Mouse (Mus musculus): ENCODE data around the gene Hoxc6.

The Hoxc6 gene

DNA sequence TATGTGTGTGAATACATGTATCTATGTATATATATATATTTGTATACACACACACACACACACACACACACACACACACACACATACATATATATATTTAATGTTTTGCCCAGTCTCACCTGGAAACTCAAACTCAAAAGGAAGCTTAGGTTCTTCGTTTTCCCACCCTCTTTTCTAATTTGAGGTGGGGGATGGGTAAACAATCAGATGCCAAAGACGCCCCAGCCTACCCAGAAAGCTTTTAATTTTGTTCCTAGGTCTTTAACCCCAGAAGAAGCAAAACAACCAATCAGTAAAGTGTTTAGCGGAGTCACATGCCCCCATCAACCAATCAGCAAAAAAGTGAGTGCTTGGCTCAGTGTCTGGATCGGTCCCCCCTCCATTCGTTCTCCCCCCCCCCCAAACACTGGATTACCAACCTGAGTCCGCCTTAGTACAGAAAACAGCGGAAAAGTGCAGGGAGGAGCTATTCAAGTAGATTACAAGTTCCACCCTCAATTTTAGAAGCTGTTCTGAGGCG, 22.9 kb downstream of the Hoxc6 start:
- in situ Hi-C loops (cut with MboI; ENCODE audit: low pct_unique_long_range_greater_than_20kb in 1 of 2, low sequenced_read_pairs in 2 of 2, unreplicated experiment in 1 of 2): loop anchor here in 1 of 2 experiments (25.0 kb wide), 1 partner anchor 291 kb away; the partner anchor contains the start of gene Gpr84

DNA sequence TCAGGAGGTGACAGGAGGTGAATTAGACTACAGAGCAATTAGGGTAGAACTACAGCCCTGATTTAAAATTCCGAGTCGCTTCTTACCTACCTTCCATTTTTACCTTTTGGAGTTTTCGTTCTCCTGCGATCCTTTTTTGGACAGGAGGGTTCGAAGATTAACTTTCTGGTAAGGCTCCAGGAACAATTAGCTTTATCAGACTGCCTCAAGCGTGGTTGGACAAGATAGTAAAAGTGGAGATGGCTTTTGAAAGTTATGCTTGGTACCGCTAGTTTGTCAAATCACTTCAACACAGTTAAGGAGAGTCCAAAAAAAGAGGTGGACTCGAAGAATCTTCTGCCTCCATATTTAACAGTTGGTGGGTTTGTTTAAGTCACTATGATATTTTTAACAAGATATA, 23.5 kb downstream of the Hoxc6 start:
- in situ Hi-C loops (cut with MboI; ENCODE audit: low pct_unique_long_range_greater_than_20kb in 1 of 2, low sequenced_read_pairs in 2 of 2, unreplicated experiment in 1 of 2): loop anchor here in 1 of 2 experiments (25.0 kb wide), 1 partner anchor 291 kb away; the partner anchor contains the start of gene Gpr84

DNA sequence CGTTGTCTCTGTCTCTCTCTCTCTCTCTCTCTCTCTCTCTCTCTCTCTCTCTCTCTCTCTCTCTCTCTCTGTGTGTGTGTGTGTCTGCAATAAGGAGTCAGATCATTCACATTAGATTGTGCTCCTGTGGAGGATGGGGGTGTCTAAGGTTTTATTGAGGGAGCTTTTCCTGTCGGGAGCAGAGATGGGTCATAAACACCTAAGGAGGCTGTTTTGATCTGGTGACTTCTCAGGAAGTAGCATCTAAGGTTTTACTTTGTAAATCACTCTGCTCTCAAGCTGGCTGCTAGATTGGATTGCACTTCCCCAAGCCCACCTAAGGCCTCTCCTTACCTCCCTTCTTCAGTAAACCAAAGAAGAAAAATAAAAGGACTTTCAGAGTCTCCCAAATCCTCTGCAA, 26.1 kb downstream of the Hoxc6 start:
- in situ Hi-C loops (cut with MboI; ENCODE audit: low pct_unique_long_range_greater_than_20kb in 1 of 2, low sequenced_read_pairs in 2 of 2, unreplicated experiment in 1 of 2): loop anchor here in 1 of 2 experiments (25.0 kb wide), 1 partner anchor 288 kb away; the partner anchor contains the start of gene Gpr84

DNA sequence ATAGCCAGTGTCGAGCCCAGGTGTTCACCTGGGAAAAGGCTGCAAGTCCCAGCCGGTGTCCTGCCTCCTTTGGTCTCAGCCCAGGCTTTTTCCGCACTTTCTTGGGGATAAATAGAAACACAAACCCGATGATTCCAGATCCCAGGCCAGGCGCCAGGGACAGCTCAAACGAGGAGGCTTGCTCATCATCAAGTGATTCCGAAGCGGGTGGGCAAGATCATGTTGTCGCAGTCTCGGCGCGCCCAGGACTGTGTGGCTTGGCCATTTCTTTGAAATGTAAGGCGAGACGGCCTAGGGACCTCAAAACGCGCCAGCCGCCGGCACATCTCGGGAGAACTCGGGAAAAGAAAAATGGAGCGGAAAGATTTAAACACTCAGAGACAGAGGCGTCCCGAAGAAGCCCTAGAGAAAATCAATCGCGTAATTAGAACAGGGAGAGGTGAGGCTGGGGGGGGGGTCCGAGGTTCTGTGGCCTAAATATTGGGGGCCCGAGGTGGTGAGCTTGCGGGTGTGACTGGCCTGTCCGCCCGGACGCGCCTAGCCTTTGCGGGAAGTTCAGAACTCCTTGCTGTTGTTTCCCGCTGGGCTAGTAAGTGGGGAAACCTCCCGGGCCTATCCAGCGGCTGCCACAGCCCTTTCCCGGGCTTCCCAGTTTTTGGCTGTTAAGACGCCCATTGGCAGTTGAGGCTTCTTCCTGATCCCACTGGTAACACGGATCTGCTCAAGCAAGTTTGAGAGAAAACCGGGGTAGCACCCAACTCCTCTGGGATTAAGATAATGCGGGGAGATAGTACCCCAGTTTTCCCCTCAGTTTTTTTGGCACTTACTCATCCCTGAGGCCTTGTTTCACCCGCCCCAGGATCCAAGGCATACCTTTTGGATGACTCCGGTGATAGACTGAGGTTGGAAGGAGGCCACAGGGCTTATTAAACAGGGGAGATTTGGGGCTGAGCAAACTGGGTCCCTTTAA, 29.5 kb downstream of the Hoxc6 start:
- in situ Hi-C loops (cut with MboI; ENCODE audit: low pct_unique_long_range_greater_than_20kb in 1 of 2, low sequenced_read_pairs in 2 of 2, unreplicated experiment in 1 of 2): no loop called here

DNA sequence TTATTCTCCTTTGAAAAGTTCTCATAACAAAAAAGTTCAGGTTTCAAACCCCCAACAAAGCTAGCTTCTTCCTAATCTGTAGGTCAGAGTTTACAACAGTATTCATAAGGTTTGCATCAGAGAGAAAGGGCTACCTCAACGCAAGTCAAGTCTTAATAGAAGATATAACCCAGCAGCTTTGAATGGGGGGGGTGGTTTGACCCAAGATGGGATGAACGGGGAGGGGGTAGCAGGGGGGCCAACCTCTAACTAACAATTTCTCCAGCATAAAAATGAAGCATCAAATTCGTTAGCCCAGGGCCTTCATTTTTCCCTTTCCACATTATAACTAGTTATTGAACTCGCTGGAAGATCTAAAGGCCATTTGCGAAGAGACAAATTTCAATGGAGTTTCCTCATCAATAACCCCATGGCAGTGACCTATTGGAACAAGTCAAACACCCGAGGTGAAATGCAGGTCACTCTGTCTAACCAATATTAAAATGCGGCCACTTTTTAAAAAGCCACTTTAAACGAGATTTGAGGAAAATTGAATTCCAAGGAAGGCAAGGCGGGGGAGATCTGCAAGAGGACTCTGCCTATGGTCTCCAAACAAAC, 31.0 kb downstream of the Hoxc6 start:
- in situ Hi-C loops (cut with MboI; ENCODE audit: low pct_unique_long_range_greater_than_20kb in 1 of 2, low sequenced_read_pairs in 2 of 2, unreplicated experiment in 1 of 2): no loop called here

DNA sequence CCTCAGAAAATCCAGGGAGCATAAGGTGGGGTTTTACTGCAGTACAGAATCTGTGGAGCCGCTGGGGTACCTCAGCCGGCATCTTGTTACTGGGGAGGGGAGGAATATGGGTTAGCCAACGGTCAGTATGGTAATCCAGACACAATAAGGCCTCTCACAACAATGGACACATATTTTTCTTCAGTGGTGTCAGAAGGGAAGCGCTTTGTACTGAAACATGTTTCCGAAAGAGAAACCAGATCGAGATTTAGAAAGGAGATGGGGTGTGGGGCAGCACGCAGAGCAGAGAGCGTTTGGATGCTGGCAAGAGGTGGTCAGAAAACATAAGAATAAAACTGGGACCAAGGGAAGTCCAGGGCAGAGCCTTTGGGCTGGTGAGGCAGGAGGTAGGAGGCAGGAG, 32.1 kb downstream of the Hoxc6 start:
- in situ Hi-C loops (cut with MboI; ENCODE audit: low pct_unique_long_range_greater_than_20kb in 1 of 2, low sequenced_read_pairs in 2 of 2, unreplicated experiment in 1 of 2): no loop called here

DNA sequence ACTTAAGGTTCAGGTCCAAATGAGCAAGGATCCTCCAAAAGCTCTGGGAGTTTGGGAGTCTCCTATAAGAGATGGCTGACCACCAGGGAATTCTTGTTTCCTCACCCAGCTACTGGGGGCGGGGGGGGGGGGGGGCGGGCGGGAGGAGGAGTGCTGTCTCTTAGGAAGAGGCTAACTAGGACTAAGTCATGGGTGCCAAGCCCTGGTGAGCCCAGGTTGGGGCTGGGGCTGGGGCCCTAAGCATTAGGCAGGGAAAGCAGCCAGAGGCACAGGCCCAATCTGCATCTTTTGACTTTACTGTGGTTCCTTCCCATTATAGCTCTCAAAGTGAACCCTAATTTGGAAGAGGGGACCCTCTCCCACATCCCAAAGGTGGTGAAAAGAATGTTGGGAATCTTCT, 34.1 kb downstream of the Hoxc6 start:
- in situ Hi-C loops (cut with MboI; ENCODE audit: low pct_unique_long_range_greater_than_20kb in 1 of 2, low sequenced_read_pairs in 2 of 2, unreplicated experiment in 1 of 2): no loop called here

DNA sequence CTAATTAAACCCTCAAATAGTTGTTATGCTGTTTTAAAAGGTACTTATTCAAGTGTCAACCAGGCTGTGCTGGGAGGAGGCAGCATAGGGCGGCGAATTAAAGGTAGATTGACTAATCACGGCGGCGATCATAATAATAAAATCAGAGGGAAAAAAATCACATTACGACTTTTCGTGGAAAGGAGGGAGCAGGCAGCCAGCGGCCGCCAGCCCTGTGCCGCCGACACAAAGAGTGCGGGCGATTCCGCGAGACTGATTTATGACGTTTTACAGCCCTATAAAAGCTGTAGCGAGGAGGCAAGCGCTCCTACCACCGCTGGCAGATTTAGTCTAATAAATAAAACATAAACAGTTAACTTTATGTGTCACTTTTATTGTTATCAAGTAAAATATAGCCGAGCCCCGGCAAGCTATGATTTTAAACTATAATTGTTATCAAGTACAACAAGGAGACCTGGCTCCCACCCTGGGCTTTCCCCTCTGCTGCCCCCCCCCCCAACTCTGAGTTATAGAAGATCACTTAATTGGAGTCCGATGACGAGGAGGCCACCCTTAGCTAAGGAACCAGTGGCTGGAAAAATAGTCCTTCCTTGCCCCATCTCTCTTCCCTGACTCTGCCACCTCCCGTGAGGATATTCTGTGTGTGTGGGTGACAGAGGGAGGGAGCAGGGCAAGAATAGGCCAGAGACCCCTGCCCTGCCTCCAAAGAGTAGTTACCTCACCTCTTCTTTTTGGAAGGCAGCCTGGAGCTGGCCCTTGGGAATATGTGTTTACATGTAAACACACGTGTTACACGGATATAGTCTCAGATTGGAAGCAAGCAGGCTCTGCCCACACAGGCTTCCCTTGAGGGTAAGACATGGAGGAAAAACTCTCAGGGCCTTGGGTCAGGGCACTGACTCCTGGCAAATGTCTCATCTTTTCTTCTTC, 34.9 kb downstream of the Hoxc6 start:
- in situ Hi-C loops (cut with MboI; ENCODE audit: low pct_unique_long_range_greater_than_20kb in 1 of 2, low sequenced_read_pairs in 2 of 2, unreplicated experiment in 1 of 2): no loop called here

DNA sequence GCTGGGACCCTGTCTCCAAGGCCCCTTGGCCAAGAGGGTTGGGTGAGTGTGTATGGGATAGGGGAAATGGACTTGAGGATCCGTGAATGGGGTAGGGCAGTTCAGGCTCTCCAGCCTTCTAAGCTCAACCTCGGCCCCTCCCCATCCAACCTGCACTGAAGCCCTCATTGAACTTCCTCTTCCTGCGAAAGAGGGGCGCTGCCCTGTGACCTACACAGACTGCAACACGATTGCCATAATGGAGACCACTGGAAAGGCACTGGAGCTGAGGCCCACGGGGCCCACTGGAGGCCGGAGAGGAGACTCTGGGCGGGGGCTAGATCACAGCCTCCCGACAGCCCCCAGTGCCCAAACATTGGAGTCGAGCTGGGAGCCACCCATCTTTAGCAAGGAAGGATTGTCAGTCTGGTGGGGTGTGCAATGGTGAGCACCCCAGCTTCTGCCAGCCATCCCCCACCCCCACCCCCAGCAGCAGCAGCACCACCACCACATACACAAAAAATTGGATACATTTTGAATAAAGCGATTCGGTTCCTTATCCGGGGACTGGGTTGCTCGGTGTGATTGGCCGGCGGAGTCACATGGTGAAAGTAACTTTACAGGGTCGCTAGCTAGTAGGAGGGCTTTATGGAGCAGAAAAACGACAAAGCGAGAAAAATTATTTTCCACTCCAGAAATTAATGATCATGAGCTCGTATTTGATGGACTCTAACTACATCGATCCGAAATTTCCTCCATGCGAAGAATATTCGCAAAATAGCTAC, 36.2 kb downstream of the Hoxc6 start:
- in situ Hi-C loops (cut with MboI; ENCODE audit: low pct_unique_long_range_greater_than_20kb in 1 of 2, low sequenced_read_pairs in 2 of 2, unreplicated experiment in 1 of 2): no loop called here

DNA sequence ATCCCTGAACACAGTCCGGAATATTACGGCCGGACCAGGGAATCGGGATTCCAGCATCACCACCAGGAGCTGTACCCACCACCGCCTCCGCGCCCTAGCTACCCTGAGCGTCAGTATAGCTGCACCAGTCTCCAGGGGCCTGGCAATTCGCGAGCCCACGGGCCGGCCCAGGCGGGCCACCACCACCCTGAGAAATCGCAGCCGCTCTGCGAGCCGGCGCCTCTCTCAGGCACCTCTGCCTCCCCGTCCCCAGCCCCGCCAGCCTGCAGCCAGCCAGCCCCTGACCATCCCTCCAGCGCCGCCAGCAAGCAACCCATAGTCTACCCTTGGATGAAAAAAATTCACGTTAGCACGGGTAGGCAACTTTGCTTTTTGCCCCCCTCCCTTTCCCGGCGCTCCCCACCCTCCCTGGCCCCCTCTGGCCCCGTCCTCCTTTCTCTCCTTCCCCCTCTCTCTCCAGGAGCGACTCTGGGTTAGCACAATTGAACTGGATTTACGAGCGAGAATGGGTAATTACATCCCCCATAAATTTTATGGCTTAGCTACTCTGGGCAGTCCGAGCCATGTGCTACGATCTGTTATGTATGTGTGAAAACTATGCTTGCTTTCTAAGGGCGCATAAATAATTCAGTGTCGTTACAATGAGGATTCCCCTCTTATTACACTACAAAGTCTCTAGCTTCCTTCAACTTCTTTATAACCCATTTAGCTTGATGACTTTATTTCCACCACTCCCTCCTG, 36.9 kb downstream of the Hoxc6 start:
- in situ Hi-C loops (cut with MboI; ENCODE audit: low pct_unique_long_range_greater_than_20kb in 1 of 2, low sequenced_read_pairs in 2 of 2, unreplicated experiment in 1 of 2): no loop called here

DNA sequence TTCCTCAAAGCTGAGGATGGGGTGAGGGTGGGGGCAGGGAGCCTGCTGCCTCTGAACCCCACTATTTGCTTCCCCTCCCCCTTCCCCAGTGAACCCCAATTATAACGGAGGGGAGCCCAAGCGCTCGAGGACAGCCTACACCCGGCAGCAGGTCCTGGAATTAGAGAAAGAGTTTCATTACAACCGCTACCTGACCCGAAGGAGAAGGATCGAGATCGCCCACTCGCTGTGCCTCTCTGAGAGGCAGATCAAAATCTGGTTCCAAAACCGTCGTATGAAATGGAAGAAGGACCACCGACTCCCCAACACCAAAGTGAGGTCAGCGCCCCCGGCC, 37.5 kb downstream of the Hoxc6 start:
- in situ Hi-C loops (cut with MboI; ENCODE audit: low pct_unique_long_range_greater_than_20kb in 1 of 2, low sequenced_read_pairs in 2 of 2, unreplicated experiment in 1 of 2): no loop called here

DNA sequence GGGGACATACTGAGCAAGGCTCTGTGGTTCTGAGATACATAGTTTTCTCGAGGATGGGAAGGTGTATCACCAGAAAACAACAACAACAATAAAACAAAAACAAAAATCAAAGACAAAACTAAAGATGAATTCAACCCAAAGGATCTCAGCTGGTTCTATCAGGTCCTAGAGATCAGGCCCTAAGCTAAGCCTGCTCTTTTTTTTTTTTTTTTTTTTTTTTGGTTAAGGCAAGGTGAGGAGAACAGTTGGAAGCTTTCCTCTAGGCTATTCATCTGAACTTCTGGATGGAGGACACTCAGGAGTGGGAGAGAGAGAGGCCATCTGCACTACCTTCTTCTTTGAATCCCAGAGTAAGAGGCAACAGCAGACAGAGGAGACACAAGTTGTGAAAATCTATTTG, 39.5 kb downstream of the Hoxc6 start:
- in situ Hi-C loops (cut with MboI; ENCODE audit: low pct_unique_long_range_greater_than_20kb in 1 of 2, low sequenced_read_pairs in 2 of 2, unreplicated experiment in 1 of 2): no loop called here

DNA sequence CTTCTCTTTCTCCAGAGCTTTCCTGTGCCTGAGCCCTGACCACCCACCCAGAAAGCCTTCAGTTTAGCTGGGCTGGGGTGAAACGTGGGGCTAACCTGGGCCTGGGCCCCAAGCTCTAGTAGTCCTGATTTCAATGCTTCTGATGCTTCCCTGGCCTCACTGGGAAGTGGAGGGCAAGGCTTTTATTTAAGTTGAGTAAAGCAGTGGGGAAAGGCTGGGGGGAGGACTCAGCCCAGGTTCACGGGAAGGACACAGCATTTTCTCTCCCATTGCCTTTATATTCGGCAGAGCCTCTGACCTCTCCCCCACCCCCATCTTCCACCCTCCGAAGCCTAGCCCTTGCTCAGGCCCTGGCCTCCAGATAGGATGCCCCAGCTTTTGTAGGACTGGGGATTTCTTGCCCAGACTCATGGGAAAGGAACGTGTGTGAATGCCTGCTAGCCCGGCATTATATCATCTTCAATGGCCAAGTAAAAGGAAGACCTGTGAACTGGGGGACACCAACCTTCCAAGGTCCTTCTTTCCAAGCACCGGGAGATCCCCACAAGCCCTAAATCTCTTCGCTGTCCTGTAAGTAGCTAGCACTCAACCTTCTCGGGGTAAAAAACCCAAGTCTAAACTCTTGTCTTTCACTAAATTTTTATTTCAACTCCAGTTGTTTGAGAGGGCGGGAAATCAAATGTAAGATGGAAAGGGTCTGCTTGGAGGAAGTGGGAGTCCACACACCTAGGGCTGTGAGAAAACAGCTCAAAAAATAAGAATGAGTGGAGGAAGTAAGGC, 40.8 kb downstream of the Hoxc6 start:
- in situ Hi-C loops (cut with MboI; ENCODE audit: low pct_unique_long_range_greater_than_20kb in 1 of 2, low sequenced_read_pairs in 2 of 2, unreplicated experiment in 1 of 2): no loop called here

DNA sequence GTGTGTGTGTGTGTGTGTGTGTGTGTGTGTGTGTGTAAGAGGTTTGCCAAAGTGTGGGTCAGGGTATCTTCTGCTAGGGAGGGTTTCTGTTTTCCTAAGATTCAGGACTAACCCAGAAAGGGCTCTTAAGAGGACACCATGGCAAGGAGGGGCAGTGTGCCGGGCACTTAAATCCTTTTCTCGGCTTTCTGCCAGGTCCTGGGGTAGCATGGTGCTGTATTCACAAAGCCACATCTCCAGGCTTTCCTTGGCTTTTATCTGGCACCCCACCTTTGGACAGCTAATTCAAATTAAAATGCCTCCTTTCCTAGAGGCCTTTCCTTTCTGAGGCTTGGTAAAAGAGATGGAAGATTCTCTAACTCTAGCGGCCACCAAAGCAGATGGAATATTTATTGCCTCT, 41.6 kb downstream of the Hoxc6 start:
- in situ Hi-C loops (cut with MboI; ENCODE audit: low pct_unique_long_range_greater_than_20kb in 1 of 2, low sequenced_read_pairs in 2 of 2, unreplicated experiment in 1 of 2): no loop called here

DNA sequence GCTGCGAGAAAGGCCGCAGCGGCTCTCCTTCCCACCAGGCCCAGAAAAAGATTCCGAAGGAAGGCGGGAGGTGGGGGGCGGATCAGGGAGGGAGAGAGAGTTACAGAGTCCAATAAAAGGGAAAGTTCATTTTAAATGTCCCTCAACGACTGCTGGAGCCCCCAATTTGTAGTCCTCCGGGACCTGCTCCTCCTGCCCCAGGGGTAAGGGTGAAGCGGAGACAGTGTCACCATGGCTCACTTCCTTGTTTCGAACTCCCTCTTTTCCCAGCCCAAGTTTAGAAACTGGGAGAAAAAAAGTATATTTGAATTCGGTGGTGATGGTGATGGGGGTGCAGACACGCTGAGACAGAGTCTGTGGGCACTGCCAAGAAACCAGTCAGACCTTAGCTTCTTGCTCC, 42.5 kb downstream of the Hoxc6 start:
- in situ Hi-C loops (cut with MboI; ENCODE audit: low pct_unique_long_range_greater_than_20kb in 1 of 2, low sequenced_read_pairs in 2 of 2, unreplicated experiment in 1 of 2): no loop called here

DNA sequence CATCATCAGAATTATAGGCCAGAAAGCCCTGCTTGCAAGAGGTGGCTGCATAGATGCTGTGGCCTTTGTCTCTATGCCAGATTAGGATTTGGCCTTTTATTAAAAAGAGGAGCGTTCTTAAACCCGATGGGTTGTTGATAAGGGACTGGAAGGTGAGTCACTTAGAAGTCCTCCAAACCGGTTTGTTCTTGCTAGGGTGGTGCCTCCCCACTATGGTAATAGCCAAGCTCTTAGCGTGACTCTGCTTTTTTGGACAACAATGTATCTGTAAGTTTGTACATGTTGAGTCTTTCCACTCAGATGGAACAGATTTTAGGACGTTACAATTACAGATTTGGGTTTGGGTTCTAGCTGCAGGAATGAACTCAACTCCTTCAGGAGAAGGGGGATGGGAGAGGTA, 43.6 kb downstream of the Hoxc6 start:
- in situ Hi-C loops (cut with MboI; ENCODE audit: low pct_unique_long_range_greater_than_20kb in 1 of 2, low sequenced_read_pairs in 2 of 2, unreplicated experiment in 1 of 2): no loop called here

DNA sequence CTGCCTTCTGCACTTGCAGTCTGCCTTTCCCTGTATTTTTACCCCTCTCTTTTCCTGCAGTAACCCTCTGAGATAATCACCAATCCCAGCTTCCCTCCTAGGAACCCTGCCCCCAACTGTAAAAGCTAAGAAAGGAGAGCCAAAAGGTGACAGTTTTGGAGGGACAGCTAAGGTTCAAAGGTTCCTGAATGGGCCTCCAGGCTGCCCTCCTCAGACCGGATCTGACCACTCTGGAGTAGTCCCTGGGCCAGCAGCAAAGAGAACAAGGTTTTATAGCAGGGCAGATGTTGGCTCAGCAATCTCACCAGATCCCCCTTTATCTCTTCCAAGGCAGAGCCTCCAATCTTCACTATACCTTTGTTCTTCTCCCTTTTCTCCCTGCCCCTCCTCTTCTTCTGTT, 44.2 kb downstream of the Hoxc6 start:
- in situ Hi-C loops (cut with MboI; ENCODE audit: low pct_unique_long_range_greater_than_20kb in 1 of 2, low sequenced_read_pairs in 2 of 2, unreplicated experiment in 1 of 2): no loop called here

All from mouse embryonic stem cell (cell line).